12 mouse cellular contexts compared by ENCODE assay signal in genomic region chr16:62807249-62807979, GRCm38 (mm10). TPM values are rescaled to one million over a fixed set of nuclear protein-coding genes. Genes with fewer than 3 reads are reported as not detected.
DNase-seq lines count a peak whose midpoint lies in the region; ATAC-seq lines count a peak whose summit lies in the region.
"Had no signal": no experiment of that assay in that cellular context is flagged by ENCODE, and none has a peak within 500 bp of the region (broad histone marks: within the 10 kb centered on the region; RNA-seq: fewer than 3 reads in every experiment).

No protein-coding gene starts in this region.

- no peak for DNase-seq in hindbrain, embryonic 10.5 days (ENCODE audit: low spot score)
- peak; percentile 57 for DNase-seq in R1 (ENCODE audit: low read depth, low spot score)
- peak; percentile 35 for DNase-seq in retina, embryonic 14.5 days (ENCODE audit: low spot score)
- no peak for DNase-seq in urinary bladder, adult 18-20 months (ENCODE audit: low spot score in 2 of 2)
- no peak for DNase-seq in spleen, postnatal 10 days (ENCODE audit: low spot score in 2 of 2)
- no peak for DNase-seq in MN1 (ENCODE audit: low spot score)
- DNase-seq: cerebellum, adult 8-10 months; right cerebral cortex, postnatal 4 days had no signal

- no peaks in the 10 kb centered on the region for H3K27me3 ChIP-seq in hindbrain, embryonic 16.5 days (replicated peaks; ENCODE audit: control insufficient read depth, insufficient read depth, low read length)
- H3K27me3 ChIP-seq in hindbrain, embryonic 10.5 days (ENCODE audit: insufficient read depth, poor library complexity, severe bottlenecking), result no peaks in the 10 kb centered on the region

- H3K9ac ChIP-seq in hindbrain, embryonic 16.5 days (ENCODE audit: low read depth, low read length), result no peak overlapping the region; the same call in 1 of the 2 replicates

- no peak overlapping the region for H3K27ac ChIP-seq in hindbrain, embryonic 16.5 days (ENCODE audit: low read depth, low read length)
- H3K27ac ChIP-seq in hindbrain, embryonic 10.5 days, result no peak overlapping the region
- H3K27ac ChIP-seq: layer of hippocampus, adult 2 months had no signal

- H3K36me3 ChIP-seq in hindbrain, embryonic 16.5 days (ENCODE audit: control insufficient read depth, insufficient read depth, low read length), result peaks cover 2% of the 10 kb centered on the region; the same call in 1 of the 2 replicates
- peaks cover 18% of the 10 kb centered on the region; the same call in 1 of the 2 replicates for H3K36me3 ChIP-seq in hindbrain, embryonic 10.5 days

- peak; percentile 83 for ATAC-seq in hindbrain, embryonic 16.5 days
- peak; percentile 75 to 77 for ATAC-seq in hematopoietic stem cell, adult 5-6 weeks (replicated peaks in 1 of 2; ENCODE audit: insufficient read depth in 1 of 2, low FRiP score in 2 of 2, low TSS enrichment in 1 of 2, low read depth in 1 of 2, poor library complexity in 2 of 2, severe bottlenecking in 2 of 2)

- H3K4me2 ChIP-seq in hindbrain, embryonic 16.5 days (ENCODE audit: low read length), result no peak overlapping the region

- H3K9me3 ChIP-seq in hindbrain, embryonic 16.5 days (ENCODE audit: control insufficient read depth, low read length), result no peaks in the 10 kb centered on the region
- H3K9me3 ChIP-seq in hindbrain, embryonic 10.5 days, result no peaks in the 10 kb centered on the region

- 61% methylated on average over 8 of the region's 8 CpGs for WGBS in hindbrain, embryonic 16.5 days
- 66% methylated on average over 8 of the region's 8 CpGs for WGBS in hindbrain, embryonic 10.5 days

- no peak overlapping the region for H3K4me3 ChIP-seq in hindbrain, embryonic 16.5 days (ENCODE audit: low read length)
- H3K4me3 ChIP-seq in hindbrain, embryonic 10.5 days, result no peak overlapping the region
- H3K4me3 ChIP-seq: layer of hippocampus, adult 2 months had no signal

- peaks cover 2% of the 10 kb centered on the region; the same call in 1 of the 2 replicates for H3K4me1 ChIP-seq in hindbrain, embryonic 16.5 days (ENCODE audit: control insufficient read depth, insufficient read depth, low read depth, low read length)
- no peaks in the 10 kb centered on the region; the same call in 1 of the 2 replicates for H3K4me1 ChIP-seq in hindbrain, embryonic 10.5 days (replicated peaks)

RNA-seq across cellular contexts. Expression of gene Stx19, which starts 7.1 kb away (rescaled TPM):
- polyA plus RNA-seq in hindbrain, embryonic 16.5 days (2015; fragmentation: Nextera tagmentation; extraction: Ambion mirVana), result 0.26 and 0.29 TPM in 2 replicates
- polyA plus RNA-seq in hindbrain, embryonic 10.5 days (2016; fragmentation: Nextera tagmentation; extraction: Ambion mirVana), result 0.31 and 0.48 TPM in 2 replicates
- total RNA-seq in hematopoietic stem cell, adult 5-6 weeks (2017), result not detected in 2 replicates
- total RNA-seq: gastrocnemius, adult 8-10 months; layer of hippocampus, adult 2 months had no signal

RNA-seq across cellular contexts. Expression of gene Nsun3, which starts 20.8 kb away (rescaled TPM):
- 9.1 and 10.9 TPM in 2 replicates for polyA plus RNA-seq in hindbrain, embryonic 16.5 days (2015; fragmentation: Nextera tagmentation; extraction: Ambion mirVana)
- 7.8 and 8.0 TPM in 2 replicates for polyA plus RNA-seq in hindbrain, embryonic 10.5 days (2016; fragmentation: Nextera tagmentation; extraction: Ambion mirVana)
- 16.6 and 19.5 TPM in 2 replicates for total RNA-seq in hematopoietic stem cell, adult 5-6 weeks (2017)

RNA-seq across cellular contexts. Expression of gene Arl13b, which starts 39.4 kb away (rescaled TPM):
- 15.9 and 16.5 TPM in 2 replicates for polyA plus RNA-seq in hindbrain, embryonic 16.5 days (2015; fragmentation: Nextera tagmentation; extraction: Ambion mirVana)
- polyA plus RNA-seq in hindbrain, embryonic 10.5 days (2016; fragmentation: Nextera tagmentation; extraction: Ambion mirVana), result 13.5 and 17.6 TPM in 2 replicates
- 10.9 and 21.3 TPM in 2 replicates for total RNA-seq in hematopoietic stem cell, adult 5-6 weeks (2017)

RNA-seq across cellular contexts. Expression of gene Pros1, which starts 46.7 kb away (rescaled TPM):
- 10.1 and 11.6 TPM in 2 replicates for polyA plus RNA-seq in hindbrain, embryonic 16.5 days (2015; fragmentation: Nextera tagmentation; extraction: Ambion mirVana)
- polyA plus RNA-seq in hindbrain, embryonic 10.5 days (2016; fragmentation: Nextera tagmentation; extraction: Ambion mirVana), result 16.7 and 18.6 TPM in 2 replicates
- total RNA-seq in hematopoietic stem cell, adult 5-6 weeks (2017), result 5.9 and 6.1 TPM in 2 replicates

Comparison
In these comparisons a context has a peak if more than half of its experiments do, and no peak if none do; other contexts are left out.
1. DNase-seq: peak in R1 (single experiment) and retina, embryonic 14.5 days (single experiment); none in hindbrain, embryonic 10.5 days (single experiment), urinary bladder, adult 18-20 months (0 of 2), spleen, postnatal 10 days (0 of 2) and MN1 (single experiment).